Mouse (Mus musculus) G1E (cell line): ENCODE measurements around the gene Map4k2. TPM values are rescaled to one million over a fixed set of nuclear protein-coding genes. Genes with fewer than 3 reads are reported as not detected.

Experiments
- ATAC-seq: 2 replicates; pipeline ENCODE4 v1.8.0; 2016; ENCODE audit warnings: mild to moderate bottlenecking; ENCODE audit not compliant: insufficient number of reproducible peaks, poor library complexity, low FRiP score, severe bottlenecking; ENCODE audit errors: extremely low read depth
- DNase-seq: peaks from one replicate; pipeline ENCODE4 v3.0.0; 2012; ENCODE audit warnings: low spot score
- H3K27me3 ChIP-seq: 2 replicates; pipeline ENCODE4 v1.6.1; 2012; ENCODE audit warnings: mild to moderate bottlenecking, low read length, inconsistent platforms; ENCODE audit not compliant: insufficient read depth
- H3K36me3 ChIP-seq: replicated peaks from 2 replicates; pipeline ENCODE3; 2012; ENCODE audit warnings: mild to moderate bottlenecking, inconsistent platforms
- H3K4me1 ChIP-seq: 2 replicates; pipeline ENCODE4 v1.6.1; 2012; ENCODE audit warnings: low read depth, low read length, inconsistent platforms, mixed read lengths; ENCODE audit not compliant: insufficient read depth
- H3K4me3 ChIP-seq: 2 replicates; pipeline ENCODE4 v1.5.1; 2012; ENCODE audit warnings: low read depth, mild to moderate bottlenecking, inconsistent platforms, low read length, moderate library complexity, mixed read lengths
- H3K9me3 ChIP-seq: replicated peaks from 2 replicates; pipeline ENCODE4 v1.6.1; 2012; ENCODE audit warnings: inconsistent platforms
- CTCF ChIP-seq: IDR thresholded peaks from 2 replicates; pipeline ENCODE4 v1.5.1; 2012; ENCODE audit warnings: low read depth, low read length, inconsistent platforms, mixed read lengths
- GATA1 ChIP-seq: IDR thresholded peaks from 2 replicates; pipeline ENCODE4 v1.6.1; 2012; ENCODE audit warnings: borderline replicate concordance, low read length, inconsistent platforms, mixed read lengths
- GATA2 ChIP-seq: IDR thresholded peaks from 2 replicates; pipeline ENCODE4 v1.6.1; 2012; ENCODE audit warnings: low read depth, low read length, inconsistent platforms, borderline replicate concordance
- POLR2AphosphoS5 ChIP-seq: IDR thresholded peaks from 2 replicates; pipeline ENCODE4 v1.6.1; 2012; ENCODE audit warnings: low read depth, low read length, inconsistent platforms; ENCODE audit not compliant: insufficient replicate concordance
- TAL1 ChIP-seq: conservative IDR thresholded peaks from 2 replicates; pipeline ENCODE4 v1.6.1; 2012; ENCODE audit warnings: low read depth, low read length, inconsistent platforms, mixed read lengths
- polyA plus RNA-seq: library from polyadenylated mRNA; stranded (reverse); fragments of >175 nt; gene quantifications from 2 replicates; pipeline ENCODE4 v1.2.3, GENCODE M21; 2012
- total RNA-seq, 2 experiments: library from RNA; stranded (forward) in 1 of 2; stranded (reverse) in 1 of 2; fragments of 200-1000 nt in 1 of 2; fragments of >200 nt in 1 of 2; fragmentation: Nextera tagmentation in 1 of 2; gene quantifications; 2 replicates each; pipeline ENCODE4 v1.2.3; 2014 to 2017

The Map4k2 gene
- total and polyA plus RNA-seq, 3 experiments: 13.2 to 26.6 (median 13.4) TPM

- Histone ChIP-seq H3K4me1 (peaks cover 25% of the 10 kb centered on the region), H3K27me3 (peaks cover 15% of the 10 kb centered on the region; the same call in 1 of the 2 replicates), H3K9me3 (no peaks in the 10 kb centered on the region), H3K36me3 (peaks cover 55% of the 10 kb centered on the region), H3K4me3 (no peak overlapping the region)
- ATAC-seq (no peak), DNase-seq (no peak)
- no peak for TF ChIP-seq GATA1
- no peak for TF ChIP-seq TAL1
- TF ChIP-seq CTCF: no peak
- peak; percentile 41; the same call in 1 of the 2 replicates for TF ChIP-seq POLR2AphosphoS5
- no peak for TF ChIP-seq GATA2
Measured at GRCm38 (mm10) chr19:6380411-6381166, 39.7 kb downstream of the Map4k2 start.

GRCm38 (mm10) chr19:6381238-6381637 lies 40.3 kb downstream of the Map4k2 start:
- Histone ChIP-seq H3K4me1 (peaks cover 23% of the 10 kb centered on the region), H3K4me3 (no peak overlapping the region), H3K9me3 (no peaks in the 10 kb centered on the region), H3K27me3 (peaks cover 19% of the 10 kb centered on the region; the same call in 1 of the 2 replicates), H3K36me3 (peaks cover 49% of the 10 kb centered on the region)
- DNase-seq (no peak), ATAC-seq (no peak)
- no peak for TF ChIP-seq CTCF
- TF ChIP-seq GATA2: no peak
- TF ChIP-seq POLR2AphosphoS5: no peak
- no peak for TF ChIP-seq GATA1
- no peak for TF ChIP-seq TAL1

GRCm38 (mm10) chr19:6382323-6382924 lies 41.5 kb downstream of the Map4k2 start:
- no peak for DNase-seq
- no peak for TF ChIP-seq CTCF
- TF ChIP-seq POLR2AphosphoS5: no peak
- TF ChIP-seq GATA1: no peak
- no peak for TF ChIP-seq GATA2
- TF ChIP-seq TAL1: no peak
- peaks cover 31% of the 10 kb centered on the region for H3K27me3 ChIP-seq
- no peaks in the 10 kb centered on the region for H3K9me3 ChIP-seq
- peaks cover 22% of the 10 kb centered on the region for H3K4me1 ChIP-seq
- H3K36me3 ChIP-seq: peaks cover 37% of the 10 kb centered on the region
- no peak for ATAC-seq
- H3K4me3 ChIP-seq: no peak overlapping the region

GRCm38 (mm10) chr19:6383470-6383869 lies 42.5 kb downstream of the Map4k2 start:
- no peak for TF ChIP-seq GATA1
- no peak for TF ChIP-seq POLR2AphosphoS5
- no peak for TF ChIP-seq GATA2
- TF ChIP-seq TAL1: no peak
- no peak for TF ChIP-seq CTCF
- peaks cover 14% of the 10 kb centered on the region for H3K4me1 ChIP-seq
- peaks cover 26% of the 10 kb centered on the region for H3K36me3 ChIP-seq
- peaks cover 37% of the 10 kb centered on the region for H3K27me3 ChIP-seq
- H3K4me3 ChIP-seq: no peak overlapping the region
- ATAC-seq (no peak), DNase-seq (no peak)
- H3K9me3 ChIP-seq: no peaks in the 10 kb centered on the region

GRCm38 (mm10) chr19:6384128-6384527 lies 43.2 kb downstream of the Map4k2 start, which contains the start of gene Pygm:
Gene Pygm, plus strand, starts transcription at chr19:6384399.
- DNase-seq (no peak), ATAC-seq (no peak)
- Histone ChIP-seq H3K9me3 (no peaks in the 10 kb centered on the region), H3K27me3 (peaks cover 43% of the 10 kb centered on the region), H3K4me3 (no peak within 1 kb of the TSS), H3K4me1 (peaks cover 9% of the 10 kb centered on the region; the same call in 1 of the 2 replicates), H3K36me3 (peaks cover 20% of the 10 kb centered on the region)
- TF ChIP-seq GATA1 (no peak), TAL1 (no peak), CTCF (no peak)

GRCm38 (mm10) chr19:6384954-6385353 lies 44.0 kb downstream of the Map4k2 start:
- H3K9me3 ChIP-seq: no peaks in the 10 kb centered on the region
- H3K4me1 ChIP-seq: peaks cover 15% of the 10 kb centered on the region
- H3K27me3 ChIP-seq: peaks cover 50% of the 10 kb centered on the region
- DNase-seq (no peak), ATAC-seq (no peak)
- no peak overlapping the region for H3K4me3 ChIP-seq
- TF ChIP-seq GATA2 (no peak), CTCF (no peak), GATA1 (no peak), POLR2AphosphoS5 (no peak), TAL1 (no peak)
- peaks cover 13% of the 10 kb centered on the region for H3K36me3 ChIP-seq
